Mouse (Mus musculus) lung, embryonic 14.5 days (tissue): ENCODE data around the gene Jph2. TPM values are rescaled to one million over a fixed set of nuclear protein-coding genes. Genes with fewer than 3 reads are reported as not detected.

Experiments
- ATAC-seq: fragments of 200-750 bp; cut with Nextera tagmentation; 2 replicates; pipeline ENCODE4 v1.8.0; 2017; ENCODE audit warnings: mild to moderate bottlenecking, moderate TSS enrichment, moderate library complexity; ENCODE audit not compliant: insufficient read depth
- DNase-seq: peaks from one replicate; pipeline ENCODE4 v3.0.0-alpha.2; 2015
- H3K27ac ChIP-seq: fragments of 300-500 bp; sonication (generic); 2 replicates; pipeline ENCODE4 v1.5.1; 2014; ENCODE audit warnings: low read depth, mild to moderate bottlenecking, moderate library complexity
- H3K27me3 ChIP-seq: fragments of 300-500 bp; sonication (generic); 2 replicates; pipeline ENCODE4 v1.6.1; 2014; ENCODE audit warnings: low read length, control low read depth; ENCODE audit not compliant: insufficient read depth
- H3K36me3 ChIP-seq: fragments of 300-500 bp; sonication (generic); 2 replicates; pipeline ENCODE4 v1.6.1; 2014; ENCODE audit warnings: control low read depth; ENCODE audit not compliant: insufficient read depth
- H3K4me1 ChIP-seq: fragments of 300-500 bp; sonication (generic); 2 replicates; pipeline ENCODE4 v1.6.1; 2014; ENCODE audit warnings: antibody characterized with exemption, control low read depth; ENCODE audit not compliant: insufficient read depth
- H3K4me2 ChIP-seq: fragments of 300-500 bp; sonication (generic); 2 replicates; pipeline ENCODE4 v1.6.1; 2014; ENCODE audit warnings: mild to moderate bottlenecking
- H3K4me3 ChIP-seq: fragments of 300-500 bp; sonication (generic); 2 replicates; pipeline ENCODE4 v1.5.1; 2014; ENCODE audit warnings: low read depth, low read length
- H3K9ac ChIP-seq: fragments of 300-500 bp; sonication (generic); 2 replicates; pipeline ENCODE4 v1.6.1; 2014
- H3K9me3 ChIP-seq: fragments of 300-500 bp; sonication (generic); 2 replicates; pipeline ENCODE4 v1.6.1; 2016; ENCODE audit warnings: low read depth, low read length, control low read depth
- CTCF ChIP-seq: IDR thresholded peaks from 2 replicates; pipeline ENCODE4 v1.5.1; 2016; ENCODE audit warnings: antibody characterized with exemption, low read depth
- WGBS: fragments of 180-500 bp; shearing (Covaris S2); extraction: QIAGEN DNeasy Blood & Tissue Kit; methylation state at CpG from one replicate; pipeline ENCODE4 v1.1.7; 2014; 5-methylcytosine and 5-hydroxymethylcytosine counted together
- polyA plus RNA-seq: library from polyadenylated mRNA; unstranded; fragments of >200 nt; fragmentation: Nextera tagmentation; extraction: Ambion mirVana; gene quantifications from 2 replicates; pipeline ENCODE4 v1.2.1, GENCODE M21; 2014

Jph2 gene
- polyA plus RNA-seq, 1 experiment from 2014 or later: 2.7 TPM

GRCm38 (mm10) chr2:163309376-163309775 is 88.4 kb downstream of the Jph2 start:
- ATAC-seq: no peak
- no peaks in the 10 kb centered on the region for H3K27me3 ChIP-seq
- no peak overlapping the region for H3K4me2 ChIP-seq
- H3K9ac ChIP-seq: no peak overlapping the region
- TF ChIP-seq CTCF: no peak
- no peak for DNase-seq
- no peak overlapping the region for H3K27ac ChIP-seq
- WGBS: 85% methylated on average over 17 of the region's 17 CpGs
- H3K4me3 ChIP-seq: no peak overlapping the region
- H3K36me3 ChIP-seq: no peaks in the 10 kb centered on the region
- H3K4me1 ChIP-seq: no peaks in the 10 kb centered on the region
- no peaks in the 10 kb centered on the region for H3K9me3 ChIP-seq

DNA sequence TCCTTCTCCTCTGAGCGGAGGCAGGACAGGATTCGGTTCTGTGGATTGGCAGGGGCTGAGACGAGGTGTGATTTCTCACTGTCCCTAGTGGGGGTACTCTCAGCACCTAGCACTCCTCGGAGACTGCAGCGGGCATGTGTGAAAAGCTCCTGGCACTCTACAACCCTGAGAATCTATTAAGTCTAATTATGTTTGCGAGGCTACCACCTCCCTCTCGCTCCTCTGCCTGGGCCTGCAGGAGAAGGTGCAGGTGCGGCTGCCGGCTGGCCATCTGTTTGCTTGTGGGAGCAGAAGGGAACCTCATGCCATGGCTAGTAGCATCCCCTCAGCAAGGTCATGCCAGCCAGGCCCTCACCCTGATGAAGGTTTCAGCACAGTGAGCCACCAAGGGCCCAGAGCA is 94.8 kb downstream of the Jph2 start:
- H3K4me3 ChIP-seq: no peak overlapping the region
- H3K36me3 ChIP-seq: no peaks in the 10 kb centered on the region
- no peaks in the 10 kb centered on the region for H3K4me1 ChIP-seq
- H3K27me3 ChIP-seq: no peaks in the 10 kb centered on the region
- ATAC-seq (no peak), DNase-seq (no peak)
- TF ChIP-seq CTCF: no peak
- H3K9me3 ChIP-seq: no peaks in the 10 kb centered on the region
- H3K4me2 ChIP-seq: no peak overlapping the region
- no peak overlapping the region for H3K27ac ChIP-seq
- no peak overlapping the region for H3K9ac ChIP-seq
- WGBS: 42% methylated on average over 8 of the region's 9 CpGs

DNA sequence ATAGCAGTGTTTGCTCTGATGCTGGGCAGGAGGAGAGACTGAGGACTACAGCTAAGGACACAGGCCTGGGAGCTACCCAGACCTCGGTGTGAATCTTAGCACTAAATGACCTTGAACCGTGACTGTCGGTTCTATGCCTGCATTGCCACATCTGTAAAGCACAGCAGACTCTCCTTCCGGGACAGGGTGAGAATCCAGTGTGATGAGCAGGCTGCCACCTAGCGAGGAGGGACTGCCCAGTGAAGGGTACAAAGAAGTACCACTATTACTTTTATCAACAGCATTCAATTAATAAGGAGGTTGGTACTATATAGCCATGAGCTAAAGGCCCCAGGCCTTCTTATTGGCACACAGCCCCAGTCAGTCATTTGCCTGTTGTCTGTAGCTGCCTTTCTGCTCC is 96.2 kb downstream of the Jph2 start:
- DNase-seq (peak; percentile 32), ATAC-seq (no peak)
- H3K27me3 ChIP-seq: no peaks in the 10 kb centered on the region
- peak; percentile 27; the same call in 1 of the 2 replicates for TF ChIP-seq CTCF
- H3K27ac ChIP-seq: no peak overlapping the region
- H3K4me1 ChIP-seq: no peaks in the 10 kb centered on the region
- 36% methylated on average over 5 of the region's 5 CpGs for WGBS
- no peaks in the 10 kb centered on the region for H3K9me3 ChIP-seq
- no peak overlapping the region for H3K4me2 ChIP-seq
- H3K36me3 ChIP-seq: no peaks in the 10 kb centered on the region
- H3K4me3 ChIP-seq: no peak overlapping the region
- no peak overlapping the region for H3K9ac ChIP-seq

DNA sequence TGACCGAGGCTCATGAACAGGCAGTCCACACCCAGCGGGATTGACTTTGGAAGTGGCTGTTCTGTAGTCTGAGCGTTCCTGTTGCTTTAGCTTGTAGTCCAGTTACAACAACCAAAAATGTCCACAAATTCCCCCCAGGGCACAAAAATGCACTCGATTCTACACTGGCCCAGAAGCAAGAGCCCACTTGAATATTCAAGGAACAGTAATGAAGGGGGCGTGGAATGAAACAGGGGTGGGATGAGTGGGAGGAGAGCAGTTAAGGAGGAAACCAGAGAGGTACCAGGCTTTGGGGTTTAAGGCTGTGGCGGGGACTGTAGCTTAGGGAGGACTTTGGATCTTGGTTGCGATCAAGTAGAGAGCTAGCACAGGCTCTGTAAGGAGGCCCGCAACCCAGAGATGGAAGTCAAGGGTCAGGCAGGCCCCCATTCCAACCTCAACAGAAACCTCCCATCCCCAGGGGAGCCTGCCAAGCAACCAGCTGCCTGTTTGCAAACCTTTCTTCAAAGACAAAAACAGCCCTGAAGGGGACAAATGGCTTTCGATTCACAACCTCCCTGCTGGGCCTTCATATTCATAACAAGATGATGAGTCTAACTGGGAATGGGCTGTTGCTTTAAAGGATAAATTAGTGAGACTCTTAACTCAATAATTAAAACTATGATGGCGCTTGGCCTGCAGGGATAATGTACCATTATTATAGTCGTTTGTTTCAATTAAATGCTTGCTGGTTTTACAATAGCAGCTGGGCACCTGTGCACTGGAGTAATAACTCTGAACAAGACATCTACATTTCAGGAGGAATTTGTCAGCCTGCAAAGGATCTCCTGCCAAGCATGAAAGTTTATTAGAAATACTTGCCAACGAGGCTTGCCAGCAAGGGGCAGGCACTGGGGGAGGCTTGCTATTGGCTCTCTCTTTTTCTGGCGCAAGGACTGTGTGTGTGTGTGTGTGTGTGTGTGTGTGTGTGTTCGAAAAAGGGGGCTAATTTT is 97.4 kb downstream of the Jph2 start:
- 54% methylated on average over 14 of the region's 14 CpGs for WGBS
- H3K27ac ChIP-seq: no peak overlapping the region
- ATAC-seq (no peak), DNase-seq (peak; percentile 17)
- H3K36me3 ChIP-seq: no peaks in the 10 kb centered on the region
- TF ChIP-seq CTCF: no peak
- H3K9me3 ChIP-seq: no peaks in the 10 kb centered on the region
- H3K4me2 ChIP-seq: no peak overlapping the region
- H3K27me3 ChIP-seq: no peaks in the 10 kb centered on the region
- H3K4me3 ChIP-seq: no peak overlapping the region
- H3K9ac ChIP-seq: no peak overlapping the region
- no peaks in the 10 kb centered on the region for H3K4me1 ChIP-seq

DNA sequence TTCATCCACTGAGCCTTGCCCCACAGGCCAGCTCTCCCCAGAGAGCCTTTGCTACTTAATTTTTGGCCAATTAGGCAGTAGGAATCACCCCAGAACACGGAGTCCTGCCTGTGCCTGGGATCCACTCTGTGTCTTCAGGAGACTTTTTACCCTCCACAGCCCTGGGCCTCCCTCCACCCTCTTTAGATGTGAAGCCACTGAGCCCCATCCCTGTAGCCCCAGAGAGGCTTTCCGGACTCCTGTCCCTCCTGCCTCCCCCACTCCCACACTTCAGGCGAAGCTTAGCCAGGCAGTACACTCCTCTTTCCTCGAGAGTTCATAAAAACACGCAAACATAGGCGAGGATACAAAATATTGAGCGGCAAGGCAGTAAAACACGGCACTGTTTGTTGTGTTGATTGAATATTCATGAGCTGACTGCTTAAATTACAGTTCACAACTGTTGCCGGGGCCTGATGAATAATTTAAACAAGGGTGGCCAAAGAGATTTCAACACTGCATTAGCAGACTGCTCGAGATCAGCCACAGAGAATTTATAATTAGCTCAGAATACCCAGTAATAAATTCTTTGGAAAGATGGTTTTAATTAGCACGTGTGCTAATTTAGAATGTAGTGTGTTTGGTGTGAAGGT is 100.7 kb downstream of the Jph2 start:
- Histone ChIP-seq H3K4me3 (no peak overlapping the region), H3K9me3 (no peaks in the 10 kb centered on the region), H3K4me2 (no peak overlapping the region), H3K27ac (no peak overlapping the region), H3K27me3 (no peaks in the 10 kb centered on the region), H3K4me1 (no peaks in the 10 kb centered on the region), H3K9ac (no peak overlapping the region), H3K36me3 (no peaks in the 10 kb centered on the region)
- ATAC-seq (no peak), DNase-seq (no peak)
- WGBS: 65% methylated on average over 11 of the region's 11 CpGs
- no peak for TF ChIP-seq CTCF

GRCm38 (mm10) chr2:163288881-163289379 is 108.9 kb downstream of the Jph2 start:
- 6% methylated on average over 21 of the region's 21 CpGs for WGBS
- Histone ChIP-seq H3K4me3 (no peak overlapping the region), H3K9ac (no peak overlapping the region), H3K9me3 (no peaks in the 10 kb centered on the region), H3K4me2 (peak overlapping the region; percentile 38; the same call in 1 of the 2 replicates), H3K27ac (no peak overlapping the region), H3K4me1 (no peaks in the 10 kb centered on the region), H3K27me3 (peaks cover 28% of the 10 kb centered on the region; the same call in 1 of the 2 replicates), H3K36me3 (no peaks in the 10 kb centered on the region)
- TF ChIP-seq CTCF: no peak
- ATAC-seq (peak; percentile 83), DNase-seq (peak; percentile 82)

Other genes with a start within 250 kb of the Jph2 start
- gene Tox2, start 194.9 kb downstream of the Jph2 start, polyA plus RNA-seq: 4.3 and 4.6 TPM in 2 replicates
- gene Oser1, start 26.7 kb upstream of the Jph2 start, polyA plus RNA-seq: 90.7 and 91.9 TPM in 2 replicates
- 0.91 and 1.1 TPM in 2 replicates for gene Gdap1l1, start 40.5 kb upstream of the Jph2 start, polyA plus RNA-seq
- gene Fitm2, start 74.6 kb upstream of the Jph2 start, polyA plus RNA-seq: 8.6 and 10.1 TPM in 2 replicates
- gene R3hdml, start 94.3 kb upstream of the Jph2 start, polyA plus RNA-seq: not detected in 2 replicates
- 0.11 TPM in 1 of 2 replicates, not detected in the other for gene Hnf4a, start 108.8 kb upstream of the Jph2 start, polyA plus RNA-seq
- 37.3 and 41.1 TPM in 2 replicates for gene Ttpal, start 204.3 kb upstream of the Jph2 start, polyA plus RNA-seq
- 56.2 and 62.5 TPM in 2 replicates for gene Serinc3, start 247.1 kb upstream of the Jph2 start, polyA plus RNA-seq